Mouse (Mus musculus): ENCODE measurements around the gene Pigl. TPM values are rescaled to one million over a fixed set of nuclear protein-coding genes. Genes with fewer than 3 reads are reported as not detected.
"Not testable (repeated sequence)": the region's sequence is repeated elsewhere in the genome, so short reads cannot be mapped to it uniquely, and the experiment has no call there.

Pigl gene
- total RNA-seq, 1 experiment from 2014 or later, result 4.3 TPM

- ATAC-seq (replicated peaks; ENCODE audit: low read depth, poor library complexity, severe bottlenecking), result peak; percentile 89
Observed at GRCm38 (mm10) chr11:62466546-62466945, 8.3 kb downstream of the Pigl start.

GRCm38 (mm10) chr11:62467289-62467688, 9.0 kb downstream of the Pigl start:
- not testable (repeated sequence) for ATAC-seq (replicated peaks; ENCODE audit: low read depth, poor library complexity, severe bottlenecking)

GRCm38 (mm10) chr11:62470451-62470850, 12.2 kb downstream of the Pigl start:
- 0 out of 2 replicates have a peak, but pooled peaks have one; percentile 7 for ATAC-seq (replicated peaks; ENCODE audit: low read depth, poor library complexity, severe bottlenecking)

DNA sequence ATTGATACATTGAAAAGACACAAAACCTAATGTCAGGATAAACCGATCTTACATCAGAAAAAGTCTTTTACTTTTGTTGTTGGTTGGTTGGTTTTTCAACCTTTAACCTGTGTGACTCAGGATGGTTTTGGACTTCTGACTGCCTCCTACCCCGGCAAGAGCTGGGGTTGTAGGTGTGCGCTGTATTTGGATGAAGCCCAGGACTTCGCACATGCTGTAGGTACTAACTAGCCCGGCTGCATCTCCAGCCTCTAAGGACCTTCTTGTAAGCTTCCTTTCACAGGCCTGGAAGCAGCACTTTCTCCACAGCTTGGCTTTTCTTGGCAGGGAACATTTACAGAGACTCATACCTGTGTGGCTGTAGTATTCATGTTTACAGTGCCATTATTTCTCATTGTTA, 15.3 kb downstream of the Pigl start:
- ATAC-seq (replicated peaks; ENCODE audit: low read depth, poor library complexity, severe bottlenecking), result no peak

DNA sequence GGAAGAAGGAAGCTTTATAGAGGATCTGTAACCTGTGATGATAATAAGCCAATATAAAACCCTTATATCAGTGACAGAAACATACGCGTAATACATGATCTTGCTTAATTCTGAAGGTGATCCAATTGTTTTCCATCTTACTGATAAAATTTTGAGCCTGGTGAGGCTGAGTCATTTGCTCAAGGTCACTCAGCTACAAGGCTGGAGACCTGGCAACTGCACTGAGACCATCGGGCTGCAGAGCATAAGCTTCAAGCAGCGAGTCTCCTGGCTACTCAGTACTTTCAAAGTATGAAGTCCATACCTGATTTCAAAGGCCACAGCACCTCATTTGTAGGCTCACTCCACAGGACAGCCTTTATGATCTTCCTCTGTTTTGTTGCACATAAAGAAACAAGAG, 17.9 kb downstream of the Pigl start:
- ATAC-seq (replicated peaks; ENCODE audit: low read depth, poor library complexity, severe bottlenecking), result no peak

DNA sequence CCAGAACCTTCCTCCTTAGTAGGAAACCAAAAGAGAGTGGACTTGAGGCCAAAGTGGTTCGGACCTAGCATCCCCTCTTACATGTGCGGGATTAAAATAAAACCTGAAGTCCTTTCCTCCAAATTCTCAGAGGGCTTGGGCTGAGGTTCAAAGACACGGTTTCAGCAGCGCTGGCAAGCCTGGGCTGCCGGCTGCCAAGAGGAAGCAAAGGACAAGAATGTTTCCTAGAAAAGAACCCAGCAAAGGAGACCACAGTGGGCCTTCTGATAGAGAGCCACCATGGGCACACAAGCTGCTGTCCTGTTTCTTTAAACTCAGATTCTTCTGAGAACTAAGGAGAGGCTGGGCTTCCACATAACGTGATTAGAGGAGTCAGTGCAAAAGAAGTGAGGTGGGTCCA, 20.7 kb downstream of the Pigl start:
- no peak; the same call in 1 of the 2 replicates for ATAC-seq (replicated peaks; ENCODE audit: low read depth, poor library complexity, severe bottlenecking)

DNA sequence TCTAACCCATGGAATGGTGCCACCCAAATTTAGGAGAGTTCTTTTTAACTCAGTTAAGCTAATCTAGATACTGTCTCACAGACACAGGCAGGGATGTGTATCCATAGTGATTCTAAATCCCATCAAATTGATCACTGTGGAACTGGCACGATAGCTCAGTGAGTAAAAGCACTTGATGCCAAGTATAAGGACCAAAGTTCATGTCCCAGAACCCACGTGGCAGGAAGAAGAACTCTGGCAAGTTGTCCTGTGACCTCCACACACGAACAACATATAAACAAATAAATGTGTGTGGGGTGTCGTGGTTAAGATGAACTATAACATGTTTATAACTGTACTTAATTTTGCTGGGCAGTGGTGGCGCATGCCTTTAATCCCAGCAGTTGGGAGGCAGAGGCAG, 21.3 kb downstream of the Pigl start:
- no peak for ATAC-seq (replicated peaks; ENCODE audit: low read depth, poor library complexity, severe bottlenecking)

- no peak for ATAC-seq (replicated peaks; ENCODE audit: low read depth, poor library complexity, severe bottlenecking)
Observed at GRCm38 (mm10) chr11:62486949-62487348, 28.7 kb downstream of the Pigl start.

- ATAC-seq (replicated peaks; ENCODE audit: low read depth, poor library complexity, severe bottlenecking), result no peak
Observed at GRCm38 (mm10) chr11:62487540-62488350, 29.5 kb downstream of the Pigl start.

DNA sequence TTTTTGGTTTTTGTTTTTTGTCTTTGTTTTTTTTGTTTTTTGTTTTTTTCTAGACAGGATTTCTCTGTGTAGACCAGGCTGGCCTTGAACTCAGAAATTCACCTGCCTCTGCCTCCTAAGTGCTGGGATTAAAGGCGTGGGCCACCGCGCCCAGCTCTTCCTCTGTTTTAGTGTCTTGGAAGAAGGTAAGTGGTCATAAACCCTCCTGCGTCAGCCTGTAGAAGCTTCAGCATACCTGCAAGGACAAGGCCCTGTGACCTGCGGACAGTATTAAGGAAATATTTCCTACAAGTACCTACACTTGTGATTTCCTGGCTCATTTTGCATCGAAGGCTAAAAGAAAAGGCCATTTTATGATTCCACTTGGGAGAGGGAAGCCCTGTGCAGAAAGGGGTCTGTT, 35.4 kb downstream of the Pigl start:
- ATAC-seq (replicated peaks; ENCODE audit: low read depth, poor library complexity, severe bottlenecking), result no peak

GRCm38 (mm10) chr11:62494754-62495275, 36.6 kb downstream of the Pigl start:
- peak; percentile 90 for ATAC-seq (replicated peaks; ENCODE audit: low read depth, poor library complexity, severe bottlenecking)

DNA sequence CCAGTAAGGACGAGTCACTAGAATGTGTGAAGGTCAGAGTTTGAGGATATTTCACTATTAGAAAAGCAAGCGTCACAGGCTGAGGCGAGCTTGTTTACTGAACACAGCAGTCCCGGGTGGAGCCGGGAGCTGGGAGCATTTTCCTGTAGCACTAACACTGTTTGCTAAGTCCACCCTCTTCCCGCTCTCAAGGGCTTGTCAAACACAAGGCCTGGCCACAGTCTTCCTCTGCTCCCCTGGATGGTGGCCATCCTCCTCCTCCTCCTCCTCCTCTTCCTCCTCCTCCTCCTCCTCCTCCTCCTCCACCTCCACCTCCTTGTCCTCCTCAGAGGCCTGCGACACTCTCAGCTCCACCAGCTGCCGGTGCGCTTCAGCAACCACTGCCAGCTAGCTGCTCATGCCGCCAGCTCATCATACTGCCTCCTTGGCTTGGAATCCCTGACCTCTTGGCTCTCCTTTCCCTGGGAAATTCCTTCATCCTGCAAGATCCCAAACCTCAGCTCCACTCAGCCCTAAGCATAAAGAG, 37.1 kb downstream of the Pigl start:
- no peak for ATAC-seq (replicated peaks; ENCODE audit: low read depth, poor library complexity, severe bottlenecking)

DNA sequence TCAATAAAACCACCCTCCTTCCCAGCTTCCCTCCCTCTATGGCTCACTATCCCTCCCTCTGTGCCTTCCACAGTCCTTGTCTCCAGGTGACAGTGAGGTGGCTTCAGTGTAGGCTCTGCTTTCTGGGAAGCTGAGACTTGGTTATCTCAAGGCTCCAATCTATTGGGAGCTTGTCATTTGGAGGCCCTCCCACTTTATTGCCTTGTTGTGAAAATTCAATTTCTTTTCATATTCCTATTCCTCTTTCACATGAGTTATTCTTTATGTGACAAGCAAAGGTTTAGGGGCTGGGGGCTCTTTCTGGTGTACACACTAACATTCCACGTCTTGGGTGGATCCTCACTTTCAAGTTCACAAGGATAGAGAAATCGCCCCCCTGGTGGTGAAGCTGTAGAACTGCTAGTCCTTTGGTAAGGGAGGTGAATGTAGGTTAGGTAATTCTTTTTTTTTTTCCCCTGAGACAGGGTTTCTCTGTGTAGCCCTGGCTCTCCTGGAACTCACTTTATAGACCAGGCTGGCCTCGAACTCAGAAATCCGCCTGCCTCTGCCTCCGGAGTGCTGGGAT, 38.0 kb downstream of the Pigl start:
- 0 out of 2 replicates have a peak, but pooled peaks have one; percentile 56 for ATAC-seq (replicated peaks; ENCODE audit: low read depth, poor library complexity, severe bottlenecking)

GRCm38 (mm10) chr11:62497181-62497580, 38.9 kb downstream of the Pigl start:
- no peak for ATAC-seq (replicated peaks; ENCODE audit: low read depth, poor library complexity, severe bottlenecking)

- no peak for ATAC-seq (replicated peaks; ENCODE audit: low read depth, poor library complexity, severe bottlenecking)
Observed at GRCm38 (mm10) chr11:62498802-62499201, 40.5 kb downstream of the Pigl start.

GRCm38 (mm10) chr11:62500529-62500928, 42.3 kb downstream of the Pigl start:
- no peak for ATAC-seq (replicated peaks; ENCODE audit: low read depth, poor library complexity, severe bottlenecking)

- no peak for ATAC-seq (replicated peaks; ENCODE audit: low read depth, poor library complexity, severe bottlenecking)
Observed at GRCm38 (mm10) chr11:62507683-62508082, 49.4 kb downstream of the Pigl start.

- not testable (repeated sequence) for ATAC-seq (replicated peaks; ENCODE audit: low read depth, poor library complexity, severe bottlenecking)
Observed at GRCm38 (mm10) chr11:62508365-62508764, 50.1 kb downstream of the Pigl start.

GRCm38 (mm10) chr11:62508816-62509215, 50.6 kb downstream of the Pigl start:
- ATAC-seq (replicated peaks; ENCODE audit: low read depth, poor library complexity, severe bottlenecking), result not testable (repeated sequence)

DNA sequence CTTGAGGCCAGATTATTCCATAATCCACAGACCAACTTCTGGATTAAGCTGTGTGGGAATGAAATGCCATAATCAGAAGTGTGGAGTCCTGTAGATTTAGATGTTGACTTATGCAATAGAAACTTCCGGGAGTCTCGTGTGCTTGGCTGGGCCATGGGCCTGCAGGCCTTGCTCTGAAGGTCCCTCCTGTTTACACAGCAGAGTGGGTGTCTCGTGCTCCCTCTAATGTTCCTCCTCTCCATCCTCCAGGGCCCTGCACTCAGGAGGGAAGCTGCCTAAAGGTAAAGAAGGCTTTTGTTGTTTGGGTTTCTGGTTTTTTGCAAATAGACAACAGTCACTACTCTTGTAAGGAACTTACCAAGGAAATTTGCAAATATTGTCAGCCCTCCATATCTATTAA, 51.3 kb downstream of the Pigl start:
- ATAC-seq (replicated peaks; ENCODE audit: low read depth, poor library complexity, severe bottlenecking), result no peak

GRCm38 (mm10) chr11:62510956-62511355, 52.7 kb downstream of the Pigl start:
- no peak for ATAC-seq (replicated peaks; ENCODE audit: low read depth, poor library complexity, severe bottlenecking)
